Mouse (Mus musculus): Measurements from ENCODE around the gene Lrrtm4.
A peak's percentile ranks its signal among the peaks of the same experiment; 100 is the strongest.

Lrrtm4 gene

GRCm38 (mm10) chr6:80303568-80303967 is 284.9 kb downstream of the Lrrtm4 start:
- no peak for DNase-seq (ENCODE audit: low read depth, low spot score)

DNA sequence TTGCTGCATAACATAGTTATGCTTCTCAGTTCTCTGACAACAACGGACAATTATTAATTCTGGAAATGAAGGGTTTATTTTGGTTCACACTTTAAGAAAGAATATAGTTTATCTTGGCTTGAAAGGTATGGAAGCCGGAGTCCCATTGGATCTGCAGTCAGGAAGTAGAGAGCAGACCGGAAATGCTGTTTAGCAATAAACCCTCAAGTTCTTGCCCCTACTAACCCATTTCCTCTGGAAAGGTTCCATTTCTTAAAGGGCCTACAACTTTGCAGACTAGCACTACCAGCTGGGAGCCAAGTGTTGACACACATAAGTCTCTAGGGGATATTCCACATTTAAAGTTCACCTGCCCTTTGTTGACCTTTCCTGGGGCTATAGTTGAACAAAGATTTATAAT is 309.7 kb downstream of the Lrrtm4 start:
- no peak for DNase-seq (ENCODE audit: low read depth, low spot score)

DNA sequence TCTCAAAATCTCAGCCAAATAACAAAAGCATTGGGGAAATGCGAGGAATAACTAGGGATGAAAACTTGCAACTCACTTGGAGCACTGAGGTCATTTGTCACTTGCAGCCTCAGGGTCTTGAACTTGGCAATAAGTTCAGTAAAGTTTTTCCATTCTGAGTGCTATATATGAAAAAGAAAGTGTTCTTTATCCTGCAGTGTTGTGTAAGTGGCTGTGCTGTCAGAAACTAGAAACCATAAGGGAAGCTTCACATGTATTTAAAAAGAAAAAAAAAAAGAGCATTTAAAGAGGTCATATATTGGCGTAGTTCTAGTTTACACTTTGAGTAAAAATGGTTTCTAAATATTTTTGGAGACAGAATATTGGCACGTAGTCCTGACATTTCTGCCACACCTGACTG is 313.1 kb downstream of the Lrrtm4 start:
- DNase-seq (ENCODE audit: low read depth, low spot score): no peak

DNA sequence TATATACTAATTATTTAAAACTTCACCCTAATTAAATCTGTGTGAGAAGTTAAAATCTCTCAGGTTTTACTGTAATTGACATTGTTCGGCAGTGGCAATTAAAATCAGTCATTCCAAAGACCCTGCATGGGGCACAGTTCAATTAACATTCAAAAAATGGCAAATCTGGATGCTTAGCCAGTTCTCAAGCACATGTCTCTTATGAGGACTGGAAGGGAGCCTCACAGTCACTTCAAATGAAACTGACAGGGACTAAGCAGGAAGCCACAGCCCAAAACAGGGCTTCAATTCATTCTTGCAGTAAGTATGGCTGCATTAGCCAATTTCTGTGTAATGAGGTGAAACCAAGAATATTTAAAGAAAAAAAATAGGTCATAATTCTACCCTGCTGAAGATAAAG is 333.6 kb downstream of the Lrrtm4 start:
- no peak for DNase-seq (ENCODE audit: low read depth, low spot score)

- no peak for DNase-seq (ENCODE audit: low read depth, low spot score)
Measured at GRCm38 (mm10) chr6:80357092-80357491, 338.4 kb downstream of the Lrrtm4 start.

GRCm38 (mm10) chr6:80363593-80363992 is 344.9 kb downstream of the Lrrtm4 start:
- DNase-seq (ENCODE audit: low read depth, low spot score): no peak

DNA sequence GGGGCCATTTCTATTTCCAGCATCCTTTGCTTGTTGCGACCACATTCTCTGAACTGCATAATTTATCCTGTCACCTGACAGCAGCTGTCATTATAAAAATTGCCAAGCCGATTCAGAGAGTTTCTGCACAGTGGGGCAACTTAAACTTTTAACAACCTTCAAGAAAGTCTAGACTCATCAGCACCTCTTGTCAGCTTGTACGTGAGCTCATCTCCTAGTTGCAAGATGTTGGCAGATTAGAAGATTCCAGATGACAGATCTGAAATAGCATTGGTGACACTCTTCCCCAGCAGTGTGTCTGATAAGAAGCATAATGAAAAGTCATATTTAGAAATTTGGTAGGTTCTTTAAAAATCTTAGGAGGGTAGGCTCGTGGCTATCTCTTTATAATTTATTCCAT is 347.9 kb downstream of the Lrrtm4 start:
- no peak for DNase-seq (ENCODE audit: low read depth, low spot score)

GRCm38 (mm10) chr6:80389571-80389970 is 370.9 kb downstream of the Lrrtm4 start:
- DNase-seq (ENCODE audit: low read depth, low spot score): no peak

DNA sequence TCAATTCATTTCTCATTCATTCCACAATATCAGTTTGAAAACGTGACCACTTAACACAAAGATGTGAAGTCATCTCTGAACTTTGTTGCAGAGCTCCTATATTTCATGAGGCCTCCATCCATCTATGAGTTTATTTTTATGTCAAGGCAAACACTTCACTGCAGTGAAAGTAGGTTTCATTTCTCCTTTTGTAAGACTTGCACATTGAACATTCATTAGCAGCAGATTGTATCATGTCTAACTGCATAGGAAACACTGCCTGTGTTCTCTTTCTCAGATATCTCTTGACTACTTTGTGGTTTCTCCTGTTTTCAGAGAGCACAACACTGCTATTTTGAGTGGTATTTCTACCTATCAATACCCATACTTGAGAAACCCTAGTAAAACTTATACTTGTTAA is 388.1 kb downstream of the Lrrtm4 start:
- no peak for DNase-seq (ENCODE audit: low read depth, low spot score)

- no peak for DNase-seq (ENCODE audit: low read depth, low spot score)
Measured at GRCm38 (mm10) chr6:80440135-80440534, 421.5 kb downstream of the Lrrtm4 start.

DNA sequence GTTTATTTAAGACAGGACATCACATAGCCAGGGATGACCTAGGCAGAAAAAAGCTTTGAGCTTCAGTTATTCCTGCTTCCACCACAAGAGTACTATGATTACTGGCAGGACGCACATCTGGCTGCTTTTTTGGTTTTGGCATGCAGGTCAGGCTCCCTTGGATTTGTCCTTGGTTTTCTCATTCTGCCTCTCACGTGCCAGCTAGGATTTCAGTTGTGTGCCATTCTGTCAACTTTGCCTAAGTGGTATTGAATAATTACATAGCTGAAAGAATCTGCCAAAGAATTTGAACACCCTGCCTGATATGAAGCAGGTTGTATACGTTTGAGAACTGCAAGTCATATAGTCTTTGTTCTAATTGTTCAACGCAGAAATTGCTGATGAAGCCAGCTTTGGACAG is 451.9 kb downstream of the Lrrtm4 start:
- no peak for DNase-seq (ENCODE audit: low read depth, low spot score)

- DNase-seq (ENCODE audit: low read depth, low spot score): no peak
Measured at GRCm38 (mm10) chr6:80476153-80476552, 457.5 kb downstream of the Lrrtm4 start.

- DNase-seq (ENCODE audit: low read depth, low spot score): peak; percentile 68
Measured at GRCm38 (mm10) chr6:80545017-80545416, 526.3 kb downstream of the Lrrtm4 start.

GRCm38 (mm10) chr6:80549907-80550306 is 531.2 kb downstream of the Lrrtm4 start:
- DNase-seq (ENCODE audit: low read depth, low spot score): no peak

GRCm38 (mm10) chr6:80553398-80553797 is 534.7 kb downstream of the Lrrtm4 start:
- peak; percentile 22 for DNase-seq (ENCODE audit: low read depth, low spot score)

GRCm38 (mm10) chr6:80554991-80555390 is 536.3 kb downstream of the Lrrtm4 start:
- DNase-seq (ENCODE audit: low read depth, low spot score): no peak

DNA sequence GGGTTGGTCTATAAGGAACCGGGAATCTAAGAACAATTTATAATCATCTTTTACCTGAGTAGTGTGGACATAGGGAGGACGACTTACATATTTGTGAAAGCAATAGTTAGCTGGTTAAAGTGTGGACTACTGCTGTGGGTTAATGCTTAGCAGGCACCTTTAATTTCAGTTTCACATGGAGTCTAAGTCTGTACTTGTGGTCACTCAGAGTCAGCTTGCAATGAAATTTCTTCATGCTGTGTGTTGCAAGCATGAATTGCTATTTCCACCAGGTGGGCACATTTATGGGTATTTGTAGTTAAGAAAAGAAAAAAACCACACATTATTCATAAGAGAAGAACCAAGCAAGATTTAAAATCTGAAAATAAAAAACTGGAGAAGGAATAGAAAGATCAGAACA is 558.5 kb downstream of the Lrrtm4 start:
- no peak for DNase-seq (ENCODE audit: low read depth, low spot score)

GRCm38 (mm10) chr6:80582225-80582624 is 563.5 kb downstream of the Lrrtm4 start:
- DNase-seq (ENCODE audit: low read depth, low spot score): no peak

- peak; percentile 74 for DNase-seq (ENCODE audit: low read depth, low spot score)
Measured at GRCm38 (mm10) chr6:80589776-80590175, 571.1 kb downstream of the Lrrtm4 start.

DNA sequence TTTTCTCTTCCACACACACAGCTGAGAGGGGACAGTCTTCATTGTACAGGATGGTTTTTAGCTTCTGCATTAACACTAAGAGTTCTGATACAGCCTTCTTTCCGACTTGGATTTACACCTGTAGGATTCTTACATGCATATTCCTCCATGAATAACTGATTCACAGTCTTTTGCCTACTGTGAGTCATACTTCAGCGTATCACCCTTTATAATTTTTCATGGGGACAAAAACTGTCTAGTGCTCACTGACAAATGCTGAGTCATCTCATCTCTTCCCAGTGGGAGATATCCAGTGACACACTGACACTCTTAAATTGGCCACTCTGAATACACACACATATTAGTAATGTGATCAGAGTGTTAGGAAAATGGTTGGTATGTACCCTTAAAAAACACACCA is 600.8 kb downstream of the Lrrtm4 start:
- no peak for DNase-seq (ENCODE audit: low read depth, low spot score)

- no peak for DNase-seq (ENCODE audit: low read depth, low spot score)
Measured at GRCm38 (mm10) chr6:80622676-80623334, 604.1 kb downstream of the Lrrtm4 start.

DNA sequence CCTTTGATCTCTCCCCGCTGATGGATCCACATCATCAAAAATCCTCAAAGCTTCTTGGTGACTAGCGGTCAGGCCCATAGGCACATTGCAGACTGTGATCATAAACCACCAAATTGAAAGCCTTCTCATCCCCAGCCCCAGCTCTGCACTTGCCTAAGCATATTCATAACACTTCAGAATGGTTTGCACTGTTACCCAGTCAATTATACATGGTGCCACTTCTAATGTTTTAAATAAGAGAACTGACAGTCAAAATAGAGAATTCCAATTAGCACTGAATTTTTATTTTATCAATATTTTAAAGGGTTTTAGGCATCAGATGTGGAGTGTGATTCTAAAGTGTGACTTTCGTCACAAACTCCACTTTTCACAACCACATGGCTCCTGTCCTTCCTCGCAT is 606.8 kb downstream of the Lrrtm4 start:
- DNase-seq (ENCODE audit: low read depth, low spot score): no peak

GRCm38 (mm10) chr6:80662729-80663128 is 644.1 kb downstream of the Lrrtm4 start:
- DNase-seq (ENCODE audit: low read depth, low spot score): no peak

DNA sequence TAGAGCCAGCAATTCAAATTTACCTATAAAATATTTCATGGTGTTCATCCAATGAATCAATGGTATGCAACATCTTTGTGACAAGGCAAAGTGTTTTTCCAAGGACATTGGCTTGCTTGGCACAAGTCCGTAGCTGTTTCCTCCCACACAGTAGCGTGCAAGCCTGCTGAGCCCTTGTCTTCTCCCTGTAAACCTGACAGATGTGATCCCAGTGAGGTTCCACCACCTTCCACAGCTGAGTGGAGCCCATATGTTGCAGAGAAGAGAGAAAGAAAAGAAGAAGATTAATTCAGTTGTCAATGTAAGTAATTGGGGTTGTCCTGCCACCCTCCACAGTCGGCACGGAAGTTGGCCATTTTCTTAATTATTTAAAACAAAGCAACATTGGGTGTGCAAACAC is 645.4 kb downstream of the Lrrtm4 start:
- no peak for DNase-seq (ENCODE audit: low read depth, low spot score)

All from ES-CJ7 (cell line).